9 mouse cellular contexts compared by ENCODE assay signal in genomic region chr2:51933341-51934134, GRCm38 (mm10). TPM values are rescaled to one million over a fixed set of nuclear protein-coding genes. Genes with fewer than 3 reads are reported as not detected.
DNase-seq lines count a peak whose midpoint lies in the region; ATAC-seq lines count a peak whose summit lies in the region.
"Had no signal": no experiment of that assay in that cellular context is flagged by ENCODE, and none has a peak within 500 bp of the region (broad histone marks: within the 10 kb centered on the region; RNA-seq: fewer than 3 reads in every experiment).

No protein-coding gene starts in this region.

- ATAC-seq in hindbrain, embryonic 16.5 days, result no peak
- no peak for ATAC-seq in intestine, embryonic 14.5 days (replicated peaks; ENCODE audit: low FRiP score, low TSS enrichment, low read depth)

- H3K4me3 ChIP-seq in hindbrain, embryonic 10.5 days, result 0 out of 2 replicates have a peak overlapping the region, but pooled peaks have one; percentile 65
- no peak overlapping the region for H3K4me3 ChIP-seq in hindbrain, embryonic 16.5 days (ENCODE audit: low read length)
- H3K4me3 ChIP-seq in intestine, embryonic 14.5 days (ENCODE audit: low read depth, low read length), result 0 out of 2 replicates have a peak overlapping the region, but pooled peaks have one; percentile 18

- no peak for DNase-seq in hindbrain, embryonic 10.5 days (ENCODE audit: low spot score)
- peak; percentile 42 for DNase-seq in CD4-positive, CD25-positive, alpha-beta regulatory T cell, adult 2 months (ENCODE audit: low read depth, low spot score)
- peak; percentile 36 for DNase-seq in c-Kit-negative CD71-positive TER-119-positive erythroid progenitor cells, embryonic 14.5 days (ENCODE audit: low read depth, low spot score)
- no peak for DNase-seq in intestine, embryonic 14.5 days (ENCODE audit: low spot score)
- peak; percentile 18 for DNase-seq in splenic B cell, adult 2 months (ENCODE audit: low read depth, low spot score)
- DNase-seq in right cerebral cortex, postnatal 10 days (ENCODE audit: low spot score in 2 of 2), result no peak
- DNase-seq in Muller cell, postnatal 12 days (ENCODE audit: inconsistent ontology term), result no peak

- H3K27me3 ChIP-seq in hindbrain, embryonic 10.5 days (ENCODE audit: insufficient read depth, poor library complexity, severe bottlenecking), result peaks cover 20% of the 10 kb centered on the region; the same call in 1 of the 2 replicates
- no peaks in the 10 kb centered on the region for H3K27me3 ChIP-seq in hindbrain, embryonic 16.5 days (replicated peaks; ENCODE audit: control insufficient read depth, insufficient read depth, low read length)
- H3K27me3 ChIP-seq in intestine, embryonic 14.5 days (replicated peaks; ENCODE audit: control insufficient read depth, insufficient read depth, low read length), result no peaks in the 10 kb centered on the region
- H3K27me3 ChIP-seq in splenic B cell, adult 2 months (ENCODE audit: control insufficient read depth, insufficient read depth, low read length, poor library complexity, severe bottlenecking), result no peaks in the 10 kb centered on the region
- H3K27me3 ChIP-seq: neural tube, embryonic 12.5 days had no signal

- H3K9me3 ChIP-seq in hindbrain, embryonic 10.5 days, result no peaks in the 10 kb centered on the region
- H3K9me3 ChIP-seq in hindbrain, embryonic 16.5 days (ENCODE audit: control insufficient read depth, low read length), result no peaks in the 10 kb centered on the region
- no peaks in the 10 kb centered on the region for H3K9me3 ChIP-seq in intestine, embryonic 14.5 days (ENCODE audit: control insufficient read depth, low read length)
- H3K9me3 ChIP-seq: neural tube, embryonic 12.5 days had no signal

- no peak overlapping the region for H3K9ac ChIP-seq in hindbrain, embryonic 16.5 days (ENCODE audit: low read depth, low read length)
- no peak overlapping the region for H3K9ac ChIP-seq in intestine, embryonic 14.5 days (ENCODE audit: low read length)

- H3K4me1 ChIP-seq in hindbrain, embryonic 10.5 days (replicated peaks), result peaks cover 18% of the 10 kb centered on the region
- no peaks in the 10 kb centered on the region; the same call in 1 of the 2 replicates for H3K4me1 ChIP-seq in hindbrain, embryonic 16.5 days (ENCODE audit: control insufficient read depth, insufficient read depth, low read depth, low read length)
- H3K4me1 ChIP-seq in intestine, embryonic 14.5 days (replicated peaks; ENCODE audit: control insufficient read depth, insufficient read depth, low read length), result no peaks in the 10 kb centered on the region; the same call in 1 of the 2 replicates

- H3K27ac ChIP-seq in hindbrain, embryonic 10.5 days, result no peak overlapping the region
- no peak overlapping the region for H3K27ac ChIP-seq in hindbrain, embryonic 16.5 days (ENCODE audit: low read depth, low read length)
- H3K27ac ChIP-seq in intestine, embryonic 14.5 days (ENCODE audit: low read depth), result no peak overlapping the region
- H3K27ac ChIP-seq: neural tube, embryonic 12.5 days had no signal

- WGBS in hindbrain, embryonic 10.5 days, result 74% methylated on average over 12 of the region's 12 CpGs
- WGBS in hindbrain, embryonic 16.5 days, result 63% methylated on average over 12 of the region's 12 CpGs
- 41% methylated on average over 11 of the region's 12 CpGs for WGBS in intestine, embryonic 14.5 days

- H3K4me2 ChIP-seq in hindbrain, embryonic 16.5 days (ENCODE audit: low read length), result no peak overlapping the region; the same call in 1 of the 2 replicates
- peak overlapping the region; percentile 76 for H3K4me2 ChIP-seq in intestine, embryonic 14.5 days (ENCODE audit: low read length)

- H3K36me3 ChIP-seq in hindbrain, embryonic 10.5 days, result no peaks in the 10 kb centered on the region
- no peaks in the 10 kb centered on the region; the same call in 1 of the 2 replicates for H3K36me3 ChIP-seq in hindbrain, embryonic 16.5 days (ENCODE audit: control insufficient read depth, insufficient read depth, low read length)
- peaks cover 5% of the 10 kb centered on the region; the same call in 1 of the 2 replicates for H3K36me3 ChIP-seq in intestine, embryonic 14.5 days (ENCODE audit: control insufficient read depth, insufficient read depth, low read length)
- H3K36me3 ChIP-seq in splenic B cell, adult 2 months (ENCODE audit: control insufficient read depth, insufficient read depth, low read length, poor library complexity, severe bottlenecking), result peaks cover 4% of the 10 kb centered on the region
- H3K36me3 ChIP-seq: neural tube, embryonic 12.5 days had no signal

RNA-seq across cellular contexts. Expression of gene Rbm43, which starts 1.4 kb away (rescaled TPM):
- 6.2 and 8.4 TPM in 2 replicates for polyA plus RNA-seq in hindbrain, embryonic 10.5 days (2016; fragmentation: Nextera tagmentation; extraction: Ambion mirVana)
- 9.2 and 11.1 TPM in 2 replicates for polyA plus RNA-seq in hindbrain, embryonic 16.5 days (2015; fragmentation: Nextera tagmentation; extraction: Ambion mirVana)
- 11.9 TPM in 2 replicates for polyA plus RNA-seq in intestine, embryonic 14.5 days (2014; fragmentation: Nextera tagmentation; extraction: Ambion mirVana)

RNA-seq across cellular contexts. Expression of gene Nmi, which starts 39.8 kb away (rescaled TPM):
- 4.6 and 7.0 TPM in 2 replicates for polyA plus RNA-seq in hindbrain, embryonic 10.5 days (2016; fragmentation: Nextera tagmentation; extraction: Ambion mirVana)
- 4.8 and 6.2 TPM in 2 replicates for polyA plus RNA-seq in hindbrain, embryonic 16.5 days (2015; fragmentation: Nextera tagmentation; extraction: Ambion mirVana)
- polyA plus RNA-seq in intestine, embryonic 14.5 days (2014; fragmentation: Nextera tagmentation; extraction: Ambion mirVana), result 15.6 and 18.5 TPM in 2 replicates

Comparison
In these comparisons a context has a peak if more than half of its experiments do, and no peak if none do; other contexts are left out.
1. DNase-seq: peak in CD4-positive, CD25-positive, alpha-beta regulatory T cell, adult 2 months (single experiment), c-Kit-negative CD71-positive TER-119-positive erythroid progenitor cells, embryonic 14.5 days (single experiment) and splenic B cell, adult 2 months (single experiment); none in hindbrain, embryonic 10.5 days (single experiment), intestine, embryonic 14.5 days (single experiment), right cerebral cortex, postnatal 10 days (0 of 2) and Muller cell, postnatal 12 days (single experiment).